Mouse (Mus musculus): ENCODE measurements around the gene Cemip.

- TF ChIP-seq POLR2A (IDR thresholded peaks at IDR 0.05; ENCODE audit: borderline replicate concordance, extremely low read depth, insufficient read depth, insufficient read length, poor library complexity, severe bottlenecking), result no peak
- peak; percentile 19; the same call in 1 of the 2 replicates for TF ChIP-seq CTCF (IDR thresholded peaks at IDR 0.05; ENCODE audit: borderline replicate concordance, extremely low read depth, insufficient read depth, insufficient read length)
Observed at GRCm38 (mm10) chr7:83894348-83894747, 192.0 kb downstream of the Cemip start.
